Mouse (Mus musculus) induced T-regulatory cell, adult 2 months (primary cell): ENCODE measurements around the gene Zfp987.
"Not testable (repeated sequence)": the region's sequence is repeated elsewhere in the genome, so short reads cannot be mapped to it uniquely, and the experiment has no call there.

ENCODE experiments used
- DNase-seq: peaks from one replicate; pipeline ENCODE4 v3.0.0-alpha.2; 2012; ENCODE audit warnings: low read depth

Gene Zfp987

GRCm38 (mm10) chr4:146096998-146097397 is at the start of gene Zfp987:
TSS of gene Zfp987 (plus strand) at chr4:146097298.
- not testable (repeated sequence) for DNase-seq

- DNase-seq = not testable (repeated sequence)
Measured at GRCm38 (mm10) chr4:146052536-146052935, 44.6 kb upstream of the Zfp987 start.

DNA sequence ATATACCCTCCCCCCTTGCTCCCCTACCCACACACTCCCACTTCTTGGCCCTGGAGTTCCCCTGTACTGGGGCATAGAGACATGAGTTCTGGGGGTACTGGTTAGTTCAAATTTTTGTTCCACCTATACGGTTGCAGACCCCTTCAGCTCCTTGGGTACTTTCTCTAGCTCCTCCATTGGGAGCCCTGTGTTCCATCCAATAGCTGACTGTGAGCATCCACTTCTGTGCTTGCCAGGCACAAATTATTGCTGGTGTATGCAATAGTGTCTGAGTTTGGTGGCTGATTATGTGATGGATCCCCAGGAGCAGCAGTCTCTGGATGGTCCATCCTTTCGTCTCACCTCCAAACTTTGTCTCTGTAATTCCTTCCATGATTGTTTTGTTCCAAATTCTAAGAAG is 43.7 kb upstream of the Zfp987 start:
- DNase-seq = not testable (repeated sequence)

DNA sequence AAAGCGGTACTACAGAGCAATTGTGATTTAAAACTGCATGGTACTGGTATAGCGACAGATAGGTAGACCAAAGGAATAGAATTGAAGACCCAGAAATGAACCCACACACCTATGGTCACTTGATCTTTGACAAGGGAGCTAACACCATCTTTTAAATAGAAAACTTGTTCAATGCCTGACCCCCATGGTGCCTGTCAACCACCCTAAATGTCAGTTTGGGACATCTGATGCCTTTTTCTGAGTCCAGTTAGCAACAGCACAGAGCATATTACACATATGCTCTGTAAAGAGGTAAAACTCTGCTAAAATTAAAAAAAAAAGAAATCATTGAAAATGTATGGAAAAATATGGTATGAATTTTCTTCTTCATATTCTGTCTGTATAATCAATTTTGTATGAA is 41.8 kb upstream of the Zfp987 start:
- DNase-seq = no peak

- DNase-seq = not testable (repeated sequence)
Measured at GRCm38 (mm10) chr4:146058646-146059045, 38.5 kb upstream of the Zfp987 start.

- not testable (repeated sequence) for DNase-seq
Measured at GRCm38 (mm10) chr4:146059078-146059477, 38.0 kb upstream of the Zfp987 start.

DNA sequence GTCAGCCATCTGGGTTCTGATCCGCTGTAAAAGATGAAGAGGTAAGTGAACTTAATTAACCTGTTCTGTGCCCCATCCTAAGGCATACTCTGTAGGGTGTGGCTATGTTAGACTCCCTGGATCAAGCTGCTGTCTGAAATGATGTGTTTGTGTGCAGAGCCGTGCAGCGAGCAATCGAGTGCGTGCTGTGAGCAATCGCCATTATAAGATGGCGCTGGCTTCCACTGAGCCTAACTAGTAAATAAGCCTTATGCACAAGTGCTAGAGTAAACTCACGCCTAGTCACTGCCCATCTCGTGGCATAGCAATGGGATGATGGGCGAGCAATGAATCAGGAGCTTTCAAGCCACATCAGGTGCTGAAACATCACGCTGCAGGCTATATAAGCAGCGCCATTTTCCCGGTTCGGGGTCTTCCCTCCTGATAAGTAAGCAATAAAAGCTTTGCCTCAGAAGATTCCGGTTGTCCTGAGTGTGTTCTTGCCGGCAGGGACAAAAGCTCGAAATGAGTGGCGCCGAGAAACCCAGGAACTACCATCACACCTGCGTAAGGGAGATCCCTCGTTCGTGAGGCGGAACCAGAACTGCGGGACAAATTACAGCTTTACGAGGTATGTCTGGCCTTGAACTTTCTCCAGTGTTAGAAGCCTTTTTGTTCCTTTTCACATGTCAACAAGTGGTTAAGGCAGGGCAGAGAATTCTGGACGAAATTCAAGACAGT is 37.0 kb upstream of the Zfp987 start:
- not testable (repeated sequence) for DNase-seq

DNA sequence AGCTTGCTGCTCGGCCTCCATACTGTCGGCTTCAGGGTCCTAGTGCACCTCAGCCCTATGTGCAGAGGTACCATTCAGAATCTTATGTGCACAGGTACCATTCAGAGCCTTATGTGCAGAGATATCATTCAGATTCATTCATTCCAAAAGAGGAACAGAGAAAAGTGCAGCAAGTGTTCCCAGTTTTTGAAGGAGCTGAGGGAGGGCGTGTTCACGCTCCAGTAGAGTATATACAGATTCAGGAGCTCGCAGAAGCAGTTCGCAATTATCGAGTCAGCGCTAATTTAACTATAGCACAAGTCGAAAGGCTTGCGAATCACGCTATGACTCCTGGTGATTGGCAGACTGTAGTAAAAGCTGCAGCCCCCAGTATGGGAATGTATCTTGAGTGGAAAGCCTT is 36.0 kb upstream of the Zfp987 start:
- DNase-seq = not testable (repeated sequence)

DNA sequence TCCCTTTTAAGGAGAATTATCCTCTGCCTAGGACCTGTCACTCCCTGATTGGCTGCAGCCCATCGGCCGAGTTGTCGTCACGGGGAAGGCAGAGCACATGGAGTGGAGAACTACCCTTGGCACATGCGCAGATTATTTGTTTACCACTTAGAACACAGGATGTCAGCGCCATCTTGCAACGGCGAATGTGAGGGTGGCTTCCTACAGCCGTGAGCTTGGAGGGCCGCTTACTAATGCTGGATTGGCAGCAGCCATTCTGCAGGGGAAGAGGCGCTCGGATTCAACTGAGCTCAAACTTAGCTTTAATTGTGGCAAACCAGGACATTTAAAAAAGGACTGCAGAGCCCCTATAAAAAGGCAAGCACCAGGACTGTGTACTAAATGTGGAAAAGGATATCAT is 35.1 kb upstream of the Zfp987 start:
- not testable (repeated sequence) for DNase-seq

GRCm38 (mm10) chr4:146063001-146063400 is 34.1 kb upstream of the Zfp987 start:
- not testable (repeated sequence) for DNase-seq

GRCm38 (mm10) chr4:146063621-146064020 is 33.5 kb upstream of the Zfp987 start:
- DNase-seq = not testable (repeated sequence)

DNA sequence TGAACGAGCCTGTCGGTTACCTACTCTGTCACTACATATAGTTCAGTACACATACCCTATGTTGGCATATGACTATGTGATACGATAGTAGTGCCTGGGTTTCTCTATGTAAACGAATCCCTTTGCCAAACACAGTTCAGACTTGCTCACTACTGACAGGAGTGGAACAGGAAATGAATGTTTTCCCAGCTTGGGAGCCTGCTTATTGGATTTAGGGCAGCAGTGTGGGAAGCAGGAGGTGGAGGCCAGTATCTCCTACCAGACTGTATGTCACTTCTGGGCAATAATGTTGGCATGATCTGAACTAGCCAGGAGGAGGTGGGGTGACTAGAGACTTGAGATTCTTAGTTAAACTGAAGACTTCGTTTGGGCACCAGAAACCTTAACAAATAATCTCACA is 32.3 kb upstream of the Zfp987 start:
- DNase-seq = not testable (repeated sequence)

DNA sequence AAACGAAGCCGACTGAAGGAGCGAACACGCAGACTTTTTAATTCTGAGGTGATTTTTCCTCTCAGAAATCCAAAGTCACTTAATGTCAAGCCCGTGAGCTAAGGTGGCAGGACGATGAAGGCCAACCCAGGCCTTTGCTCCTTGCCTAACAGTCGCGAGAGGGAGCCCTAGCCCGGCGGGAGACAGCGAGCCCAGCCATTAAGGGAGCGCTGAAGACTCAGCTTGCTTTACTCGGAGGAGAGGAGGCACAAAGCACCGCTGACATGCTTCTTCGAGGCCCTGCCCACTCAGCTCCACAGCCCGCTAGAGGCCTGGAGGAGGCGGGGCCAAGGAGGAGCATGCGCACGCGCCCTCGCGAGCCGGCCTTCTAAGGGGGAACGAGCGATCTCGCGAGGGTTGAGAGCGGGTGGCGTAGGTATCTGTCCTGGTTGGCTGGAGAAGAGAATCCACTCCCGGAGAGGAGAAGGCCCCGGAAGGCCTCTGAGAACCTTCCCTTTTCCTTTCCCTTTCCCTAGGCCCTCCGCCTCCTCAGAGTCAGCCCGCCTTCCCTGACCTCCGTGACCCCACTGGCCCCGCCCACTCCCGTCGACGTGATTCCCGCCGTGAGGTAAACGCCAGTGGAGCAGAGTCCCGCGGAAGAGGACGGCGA is 30.0 kb upstream of the Zfp987 start:
- DNase-seq = not testable (repeated sequence)

- DNase-seq = not testable (repeated sequence)
Measured at GRCm38 (mm10) chr4:146067594-146067993, 29.5 kb upstream of the Zfp987 start.

GRCm38 (mm10) chr4:146073264-146073663 is 23.8 kb upstream of the Zfp987 start:
- DNase-seq = not testable (repeated sequence)

DNA sequence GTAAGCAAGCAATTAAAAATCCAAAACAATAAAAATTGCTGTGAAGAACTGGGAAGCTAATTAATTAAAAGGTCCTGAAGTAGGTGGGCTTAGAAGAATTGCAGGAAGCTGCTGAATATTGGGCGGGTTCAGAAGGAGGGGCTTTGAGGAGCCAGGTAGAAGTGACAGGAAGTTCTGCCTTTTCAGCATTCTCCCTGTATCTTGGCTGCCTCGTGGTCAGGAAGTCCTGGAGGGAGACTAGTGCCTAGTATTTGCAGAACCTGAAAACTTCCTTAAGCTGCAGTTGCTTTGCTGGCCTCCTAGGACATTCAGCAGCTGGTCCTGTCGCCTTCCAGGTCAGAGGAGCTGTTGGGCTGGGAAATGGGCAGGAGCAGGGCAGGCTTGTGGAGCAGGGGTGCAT is 4.3 kb downstream of the Zfp987 start:
- not testable (repeated sequence) for DNase-seq

DNA sequence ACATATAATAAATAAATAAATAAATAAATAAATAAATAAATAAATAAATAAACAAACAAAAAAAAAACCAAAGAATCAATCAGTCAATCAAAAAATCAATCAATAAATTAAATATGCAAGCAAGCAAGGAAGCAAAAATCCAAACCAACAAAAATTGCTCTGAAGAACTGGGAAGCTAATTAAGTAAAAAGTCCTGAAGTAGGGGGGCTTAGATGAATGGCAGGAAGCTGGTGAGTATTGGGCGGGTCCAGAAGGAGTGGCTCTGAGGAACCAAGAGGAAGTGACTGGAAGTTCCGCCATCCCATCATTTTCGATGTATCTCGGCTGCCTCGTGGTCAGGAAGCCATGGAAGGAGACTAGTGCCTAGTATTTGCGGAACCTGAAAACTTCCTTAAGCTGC is 59.4 kb downstream of the Zfp987 start, which contains the start of gene Zfp600:
Gene Zfp600, plus strand, starts transcription at position 301 of the 400 bp plus-strand sequence.
- not testable (repeated sequence) for DNase-seq

DNA sequence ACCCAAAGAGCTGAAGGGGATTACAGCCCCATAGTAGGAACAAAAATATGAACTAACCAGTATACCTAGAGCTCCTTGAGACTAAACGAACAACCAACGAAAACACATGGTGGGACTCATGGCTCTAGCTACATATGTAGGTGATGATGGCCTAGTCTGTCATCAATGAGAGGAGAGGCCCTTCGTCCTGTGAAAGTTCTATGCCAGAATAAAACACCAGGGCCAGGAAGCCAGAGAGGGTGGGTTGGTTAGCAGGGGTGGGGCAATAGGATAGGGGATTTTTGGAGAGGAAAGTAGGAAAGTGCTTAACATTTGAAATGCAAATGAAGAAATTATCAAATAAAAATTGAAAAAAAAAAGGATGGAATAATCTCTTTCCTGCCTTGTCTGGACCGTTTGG is 65.8 kb downstream of the Zfp987 start:
- not testable (repeated sequence) for DNase-seq

GRCm38 (mm10) chr4:146167202-146167832 is 70.2 kb downstream of the Zfp987 start:
- peak; percentile 1 for DNase-seq

- DNase-seq = peak; percentile 5
Measured at GRCm38 (mm10) chr4:146167879-146168532, 70.9 kb downstream of the Zfp987 start.

GRCm38 (mm10) chr4:146168730-146169215 is 71.7 kb downstream of the Zfp987 start:
- DNase-seq = not testable (repeated sequence)
